Mouse (Mus musculus): ENCODE data around the gene Fbxl14. TPM values are rescaled to one million over a fixed set of nuclear protein-coding genes. Genes with fewer than 3 reads are reported as not detected.

Gene Fbxl14
- polyA plus RNA-seq, 1 experiment from 2014 or later: 2.1 TPM

- Histone ChIP-seq H3K9ac (ENCODE audit: low read depth, low read length) (no peak overlapping the region), H3K27me3 (replicated peaks; ENCODE audit: control insufficient read depth, insufficient read depth, low read length) (no peaks in the 10 kb centered on the region), H3K9me3 (ENCODE audit: control insufficient read depth, low read length) (no peaks in the 10 kb centered on the region), H3K27ac (ENCODE audit: low read depth, low read length) (no peak overlapping the region), H3K36me3 (ENCODE audit: control insufficient read depth, insufficient read depth, low read length) (peaks cover 4% of the 10 kb centered on the region; the same call in 1 of the 2 replicates), H3K4me1 (ENCODE audit: control insufficient read depth, insufficient read depth, low read depth, low read length) (peaks cover 26% of the 10 kb centered on the region), H3K4me2 (ENCODE audit: low read length) (no peak overlapping the region), H3K4me3 (ENCODE audit: low read length) (no peak overlapping the region)
- ATAC-seq: no peak
- WGBS: 93% methylated on average over 9 of the region's 9 CpGs
Observed at GRCm38 (mm10) chr6:119487619-119488018, 8.2 kb downstream of the Fbxl14 start.

DNA sequence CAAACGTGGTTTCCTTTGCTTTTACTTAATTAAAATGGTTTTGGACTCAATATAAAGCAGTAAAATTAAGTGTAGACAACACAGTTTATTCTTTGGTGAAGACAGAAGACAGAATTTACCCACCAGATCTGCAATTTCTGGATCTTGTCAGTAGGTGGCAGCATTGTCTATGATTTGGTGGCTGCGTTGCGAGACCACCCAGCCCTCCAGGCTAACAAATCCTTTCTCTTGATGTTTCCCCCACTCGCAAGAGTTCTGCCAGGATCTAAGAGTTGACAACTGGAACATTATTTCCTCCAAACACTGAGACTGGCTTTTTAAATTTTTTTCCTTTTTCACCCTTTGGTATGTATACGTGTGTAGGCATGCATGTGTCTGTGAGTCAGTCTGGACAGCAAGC lies 10.3 kb downstream of the Fbxl14 start:
- peak; percentile 28; the same call in 1 of the 2 replicates for ATAC-seq
- Histone ChIP-seq H3K9ac (ENCODE audit: low read depth, low read length) (no peak overlapping the region), H3K4me1 (ENCODE audit: control insufficient read depth, insufficient read depth, low read depth, low read length) (peaks cover 7% of the 10 kb centered on the region; the same call in 1 of the 2 replicates), H3K4me3 (ENCODE audit: low read length) (no peak overlapping the region), H3K27me3 (replicated peaks; ENCODE audit: control insufficient read depth, insufficient read depth, low read length) (no peaks in the 10 kb centered on the region), H3K4me2 (ENCODE audit: low read length) (peak overlapping the region; percentile 15; the same call in 1 of the 2 replicates), H3K27ac (ENCODE audit: low read depth, low read length) (no peak overlapping the region), H3K36me3 (ENCODE audit: control insufficient read depth, insufficient read depth, low read length) (no peaks in the 10 kb centered on the region), H3K9me3 (ENCODE audit: control insufficient read depth, low read length) (no peaks in the 10 kb centered on the region)
- WGBS: 8% methylated on average over 5 of the region's 5 CpGs

DNA sequence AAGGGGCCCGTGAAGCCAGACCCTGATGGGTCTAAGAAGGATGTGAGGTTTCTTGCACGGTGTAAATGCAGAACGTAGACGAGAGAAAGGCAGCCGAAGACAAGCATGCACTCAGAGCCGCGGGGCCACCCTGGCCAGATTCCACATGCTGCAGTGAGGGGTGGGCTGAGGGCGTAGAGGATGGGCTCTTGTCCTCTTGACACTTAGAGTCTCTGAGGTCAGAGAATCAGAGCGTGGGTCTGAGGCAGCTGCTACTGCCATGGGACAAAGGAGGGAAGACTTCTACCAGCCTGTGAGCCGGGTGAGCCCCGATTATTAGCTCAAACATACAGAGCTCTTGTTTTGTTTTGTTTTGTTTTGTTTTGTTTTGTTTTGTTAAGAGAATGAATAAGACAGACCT lies 11.1 kb downstream of the Fbxl14 start:
- peak; percentile 25; the same call in 1 of the 2 replicates for ATAC-seq
- 15% methylated on average over 11 of the region's 11 CpGs for WGBS
- peak overlapping the region; percentile 50 for H3K4me2 ChIP-seq (ENCODE audit: low read length)
- H3K4me1 ChIP-seq (ENCODE audit: control insufficient read depth, insufficient read depth, low read depth, low read length): peaks cover 7% of the 10 kb centered on the region; the same call in 1 of the 2 replicates
- H3K9me3 ChIP-seq (ENCODE audit: control insufficient read depth, low read length): no peaks in the 10 kb centered on the region
- H3K27me3 ChIP-seq (replicated peaks; ENCODE audit: control insufficient read depth, insufficient read depth, low read length): no peaks in the 10 kb centered on the region
- no peak overlapping the region for H3K27ac ChIP-seq (ENCODE audit: low read depth, low read length)
- H3K9ac ChIP-seq (ENCODE audit: low read depth, low read length): no peak overlapping the region
- no peak overlapping the region for H3K4me3 ChIP-seq (ENCODE audit: low read length)
- no peaks in the 10 kb centered on the region for H3K36me3 ChIP-seq (ENCODE audit: control insufficient read depth, insufficient read depth, low read length)

DNA sequence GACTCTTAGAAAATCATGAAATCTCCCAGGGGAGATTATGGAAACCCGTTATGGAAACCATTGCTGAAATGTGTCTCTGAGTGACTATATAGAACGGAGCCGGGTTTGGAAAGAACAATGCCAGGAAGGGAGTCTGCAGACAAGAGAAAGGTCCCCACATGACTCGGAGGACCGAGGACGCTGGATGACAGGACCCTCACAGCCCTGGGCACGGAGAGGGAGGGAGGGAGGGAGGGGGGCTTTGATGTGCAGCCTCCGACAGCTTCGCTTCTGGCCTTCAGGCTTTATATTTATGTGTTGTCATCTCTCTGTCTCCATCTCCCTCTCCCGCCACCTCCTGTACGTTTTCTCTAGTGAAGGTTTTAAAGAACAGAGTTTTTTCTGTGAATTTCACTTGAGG lies 11.5 kb downstream of the Fbxl14 start:
- Histone ChIP-seq H3K4me1 (ENCODE audit: control insufficient read depth, insufficient read depth, low read depth, low read length) (peaks cover 7% of the 10 kb centered on the region; the same call in 1 of the 2 replicates), H3K9ac (ENCODE audit: low read depth, low read length) (no peak overlapping the region), H3K27me3 (replicated peaks; ENCODE audit: control insufficient read depth, insufficient read depth, low read length) (no peaks in the 10 kb centered on the region), H3K9me3 (ENCODE audit: control insufficient read depth, low read length) (no peaks in the 10 kb centered on the region), H3K4me3 (ENCODE audit: low read length) (no peak overlapping the region), H3K27ac (ENCODE audit: low read depth, low read length) (no peak overlapping the region), H3K4me2 (ENCODE audit: low read length) (peak overlapping the region; percentile 50), H3K36me3 (ENCODE audit: control insufficient read depth, insufficient read depth, low read length) (no peaks in the 10 kb centered on the region)
- ATAC-seq: no peak
- 22% methylated on average over 11 of the region's 11 CpGs for WGBS

DNA sequence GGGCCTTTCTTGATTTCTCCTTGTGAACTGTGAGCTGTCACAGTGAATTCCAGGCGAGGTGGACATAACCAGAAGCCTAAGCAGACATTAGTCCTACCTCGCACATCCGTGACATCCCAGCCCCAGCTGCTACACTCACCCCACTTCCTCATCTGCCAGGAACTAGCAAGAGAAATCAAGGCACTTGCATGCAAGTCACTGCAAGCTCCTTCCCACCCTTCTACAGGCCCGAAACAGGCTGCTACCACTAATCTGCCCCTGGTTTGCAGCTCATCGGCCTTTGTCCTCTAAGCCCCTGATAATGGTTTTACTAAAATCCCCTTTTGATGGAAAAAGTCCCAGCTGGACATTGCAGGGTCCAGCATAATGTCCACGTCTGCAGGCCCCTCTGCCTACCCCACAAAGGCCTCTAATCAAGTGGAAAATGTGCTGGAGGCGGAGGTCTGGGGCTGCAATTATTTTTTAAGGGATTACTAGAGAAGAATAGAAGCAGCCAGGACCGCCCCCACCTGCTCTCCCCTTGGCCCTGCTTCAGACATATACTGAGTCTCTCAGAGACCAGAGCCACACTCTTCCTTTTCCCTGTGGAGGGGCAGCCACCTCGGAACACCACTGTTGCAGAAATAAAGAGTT lies 12.6 kb downstream of the Fbxl14 start:
- no peak overlapping the region for H3K4me2 ChIP-seq (ENCODE audit: low read length)
- 35% methylated on average over 9 of the region's 9 CpGs for WGBS
- no peak for ATAC-seq
- peaks cover 7% of the 10 kb centered on the region; the same call in 1 of the 2 replicates for H3K4me1 ChIP-seq (ENCODE audit: control insufficient read depth, insufficient read depth, low read depth, low read length)
- no peaks in the 10 kb centered on the region for H3K36me3 ChIP-seq (ENCODE audit: control insufficient read depth, insufficient read depth, low read length)
- no peaks in the 10 kb centered on the region for H3K27me3 ChIP-seq (replicated peaks; ENCODE audit: control insufficient read depth, insufficient read depth, low read length)
- H3K27ac ChIP-seq (ENCODE audit: low read depth, low read length): no peak overlapping the region
- H3K9ac ChIP-seq (ENCODE audit: low read depth, low read length): no peak overlapping the region
- H3K9me3 ChIP-seq (ENCODE audit: control insufficient read depth, low read length): no peaks in the 10 kb centered on the region
- no peak overlapping the region for H3K4me3 ChIP-seq (ENCODE audit: low read length)

- Histone ChIP-seq H3K4me3 (ENCODE audit: low read length) (no peak overlapping the region), H3K4me1 (ENCODE audit: control insufficient read depth, insufficient read depth, low read depth, low read length) (peaks cover 7% of the 10 kb centered on the region; the same call in 1 of the 2 replicates), H3K4me2 (ENCODE audit: low read length) (no peak overlapping the region), H3K9me3 (ENCODE audit: control insufficient read depth, low read length) (no peaks in the 10 kb centered on the region), H3K27me3 (replicated peaks; ENCODE audit: control insufficient read depth, insufficient read depth, low read length) (no peaks in the 10 kb centered on the region), H3K27ac (ENCODE audit: low read depth, low read length) (no peak overlapping the region), H3K36me3 (ENCODE audit: control insufficient read depth, insufficient read depth, low read length) (no peaks in the 10 kb centered on the region), H3K9ac (ENCODE audit: low read depth, low read length) (no peak overlapping the region)
- ATAC-seq: no peak
- 29% methylated on average over 7 of the region's 7 CpGs for WGBS
Observed at GRCm38 (mm10) chr6:119492630-119493014, 13.2 kb downstream of the Fbxl14 start.

- Histone ChIP-seq H3K27ac (ENCODE audit: low read depth, low read length) (no peak overlapping the region), H3K9ac (ENCODE audit: low read depth, low read length) (no peak overlapping the region), H3K4me3 (ENCODE audit: low read length) (no peak overlapping the region), H3K4me2 (ENCODE audit: low read length) (no peak overlapping the region), H3K4me1 (ENCODE audit: control insufficient read depth, insufficient read depth, low read depth, low read length) (no peaks in the 10 kb centered on the region), H3K27me3 (replicated peaks; ENCODE audit: control insufficient read depth, insufficient read depth, low read length) (no peaks in the 10 kb centered on the region), H3K9me3 (ENCODE audit: control insufficient read depth, low read length) (no peaks in the 10 kb centered on the region), H3K36me3 (ENCODE audit: control insufficient read depth, insufficient read depth, low read length) (no peaks in the 10 kb centered on the region)
- no peak for ATAC-seq
- WGBS: 21% methylated on average over 5 of the region's 5 CpGs
Observed at GRCm38 (mm10) chr6:119499271-119499670, 19.8 kb downstream of the Fbxl14 start.

- Histone ChIP-seq H3K4me2 (ENCODE audit: low read length) (no peak overlapping the region), H3K36me3 (ENCODE audit: control insufficient read depth, insufficient read depth, low read length) (no peaks in the 10 kb centered on the region), H3K4me3 (ENCODE audit: low read length) (no peak overlapping the region), H3K27ac (ENCODE audit: low read depth, low read length) (no peak overlapping the region), H3K4me1 (ENCODE audit: control insufficient read depth, insufficient read depth, low read depth, low read length) (no peaks in the 10 kb centered on the region), H3K9ac (ENCODE audit: low read depth, low read length) (no peak overlapping the region), H3K9me3 (ENCODE audit: control insufficient read depth, low read length) (no peaks in the 10 kb centered on the region), H3K27me3 (replicated peaks; ENCODE audit: control insufficient read depth, insufficient read depth, low read length) (no peaks in the 10 kb centered on the region)
- ATAC-seq: no peak
- 69% methylated on average over 5 of the region's 5 CpGs for WGBS
Observed at GRCm38 (mm10) chr6:119500086-119500485, 20.6 kb downstream of the Fbxl14 start.

DNA sequence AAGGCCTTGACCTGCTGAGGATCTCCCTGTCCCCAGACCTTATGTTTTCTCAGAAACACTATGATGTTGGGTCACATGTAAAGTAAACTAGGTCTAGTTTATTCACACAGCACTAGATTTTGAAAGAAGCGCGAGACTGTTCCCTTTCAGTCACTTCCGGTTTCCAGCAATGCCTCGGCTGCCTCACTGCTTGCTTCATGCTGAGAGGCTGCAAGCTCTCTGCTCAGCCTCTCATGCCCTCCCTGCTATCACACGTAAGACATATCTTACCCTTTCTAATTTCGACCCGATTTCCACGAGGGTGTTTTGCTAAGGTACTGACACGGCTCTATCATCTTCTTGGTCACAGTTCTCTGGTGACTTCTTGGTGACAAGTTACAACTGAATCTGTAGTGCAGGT lies 22.6 kb downstream of the Fbxl14 start:
- Histone ChIP-seq H3K36me3 (ENCODE audit: control insufficient read depth, insufficient read depth, low read length) (no peaks in the 10 kb centered on the region), H3K9me3 (ENCODE audit: control insufficient read depth, low read length) (no peaks in the 10 kb centered on the region), H3K4me1 (ENCODE audit: control insufficient read depth, insufficient read depth, low read depth, low read length) (no peaks in the 10 kb centered on the region), H3K27ac (ENCODE audit: low read depth, low read length) (no peak overlapping the region), H3K4me2 (ENCODE audit: low read length) (no peak overlapping the region), H3K4me3 (ENCODE audit: low read length) (no peak overlapping the region), H3K9ac (ENCODE audit: low read depth, low read length) (no peak overlapping the region), H3K27me3 (replicated peaks; ENCODE audit: control insufficient read depth, insufficient read depth, low read length) (no peaks in the 10 kb centered on the region)
- ATAC-seq: no peak
- 52% methylated on average over 9 of the region's 9 CpGs for WGBS
